Mouse (Mus musculus): ENCODE data around the gene Tfap2b. TPM values are rescaled to one million over a fixed set of nuclear protein-coding genes. Genes with fewer than 3 reads are reported as not detected.

Gene Tfap2b
- 0.46 and 0.59 TPM in 2 replicates for polyA plus RNA-seq (2015; fragmentation: Nextera tagmentation; extraction: Ambion mirVana)

DNA sequence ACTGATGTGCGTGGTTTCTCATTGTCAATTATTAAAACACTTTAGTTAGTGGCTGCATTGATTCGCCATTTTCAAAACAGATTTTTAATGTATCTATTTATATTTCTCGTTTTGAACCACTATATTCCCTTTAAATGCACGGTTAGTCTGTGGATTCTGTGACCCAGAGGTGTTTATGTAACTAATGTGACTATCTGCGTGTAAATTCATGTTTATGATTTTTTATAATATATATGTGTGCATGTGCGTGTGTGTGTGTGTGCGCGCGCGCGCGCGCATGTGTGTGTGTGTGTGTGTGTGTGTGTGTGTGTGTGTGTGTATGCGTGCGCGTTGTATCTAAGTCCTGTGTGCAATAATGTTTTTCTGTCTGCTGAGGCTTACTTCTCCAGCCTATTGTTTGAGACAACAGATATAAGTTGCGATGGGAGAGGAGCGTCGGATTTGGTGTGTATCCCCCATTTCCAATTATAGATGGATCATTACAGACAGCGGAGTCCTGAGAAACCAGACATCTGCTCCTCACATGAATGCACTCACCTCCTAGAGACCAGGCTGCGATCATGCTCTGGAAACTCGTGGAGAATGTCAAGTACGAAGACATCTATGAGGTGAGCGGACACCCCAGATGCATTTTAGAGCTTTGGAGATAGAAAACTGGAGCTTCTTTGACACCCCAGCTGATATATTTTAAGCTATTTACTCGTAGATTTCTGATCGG lies at the start of gene Tfap2b:
Tfap2b (plus strand) TSS at position 274 of the 718 bp plus-strand sequence.

Other genes with a start within 250 kb of the Tfap2b start
- gene Tfap2d, start 105.9 kb upstream of the Tfap2b start, polyA plus RNA-seq (2015; fragmentation: Nextera tagmentation; extraction: Ambion mirVana) = not detected in 2 replicates